Mouse (Mus musculus): ENCODE data around the gene Gm42742. TPM values are rescaled to one million over a fixed set of nuclear protein-coding genes. Genes with fewer than 3 reads are reported as not detected.
A peak's percentile ranks its signal among the peaks of the same experiment; 100 is the strongest.

Gene Gm42742
- polyA plus RNA-seq, 1 experiment from 2014 or later, result 58.8 TPM

DNA sequence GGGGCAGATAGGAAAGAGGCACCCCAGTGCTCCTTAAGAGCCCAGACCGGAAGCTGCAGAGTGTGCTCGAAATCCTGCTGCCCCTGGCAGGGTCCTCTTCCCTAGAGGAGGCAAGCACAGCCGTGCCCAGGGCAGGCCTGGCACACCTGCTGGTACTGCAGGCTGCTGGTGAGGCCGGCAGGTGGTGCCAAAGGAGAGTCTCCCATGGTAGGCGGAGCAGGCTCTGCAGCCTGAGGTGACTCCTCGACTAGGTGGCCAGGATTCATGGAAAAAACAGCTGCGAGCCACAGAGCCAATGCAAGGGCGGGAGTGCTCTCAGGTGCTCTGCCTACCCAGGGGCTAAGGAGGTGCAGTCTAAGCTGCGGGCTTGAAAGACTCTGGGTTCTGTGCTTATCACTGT, 34.6 kb downstream of the Gm42742 start:
- H3K9ac ChIP-seq (ENCODE audit: low read length), result no peak overlapping the region
- no peaks in the 10 kb centered on the region for H3K36me3 ChIP-seq (ENCODE audit: control insufficient read depth, insufficient read depth, low read length)
- DNase-seq (ENCODE audit: low spot score, missing footprints), result no peak
- no peak overlapping the region for H3K4me3 ChIP-seq (ENCODE audit: low read depth, low read length)
- H3K9me3 ChIP-seq (ENCODE audit: control insufficient read depth, low read length), result no peaks in the 10 kb centered on the region
- H3K27ac ChIP-seq (ENCODE audit: low read depth, low read length), result no peak overlapping the region
- no peaks in the 10 kb centered on the region for H3K27me3 ChIP-seq (ENCODE audit: control insufficient read depth, insufficient read depth, low read length)
- WGBS, result 51% methylated on average over 9 of the region's 9 CpGs
- H3K4me1 ChIP-seq (ENCODE audit: control insufficient read depth, insufficient read depth, low read length), result no peaks in the 10 kb centered on the region
- ATAC-seq (ENCODE audit: low FRiP score), result no peak
- no peak overlapping the region for H3K4me2 ChIP-seq

DNA sequence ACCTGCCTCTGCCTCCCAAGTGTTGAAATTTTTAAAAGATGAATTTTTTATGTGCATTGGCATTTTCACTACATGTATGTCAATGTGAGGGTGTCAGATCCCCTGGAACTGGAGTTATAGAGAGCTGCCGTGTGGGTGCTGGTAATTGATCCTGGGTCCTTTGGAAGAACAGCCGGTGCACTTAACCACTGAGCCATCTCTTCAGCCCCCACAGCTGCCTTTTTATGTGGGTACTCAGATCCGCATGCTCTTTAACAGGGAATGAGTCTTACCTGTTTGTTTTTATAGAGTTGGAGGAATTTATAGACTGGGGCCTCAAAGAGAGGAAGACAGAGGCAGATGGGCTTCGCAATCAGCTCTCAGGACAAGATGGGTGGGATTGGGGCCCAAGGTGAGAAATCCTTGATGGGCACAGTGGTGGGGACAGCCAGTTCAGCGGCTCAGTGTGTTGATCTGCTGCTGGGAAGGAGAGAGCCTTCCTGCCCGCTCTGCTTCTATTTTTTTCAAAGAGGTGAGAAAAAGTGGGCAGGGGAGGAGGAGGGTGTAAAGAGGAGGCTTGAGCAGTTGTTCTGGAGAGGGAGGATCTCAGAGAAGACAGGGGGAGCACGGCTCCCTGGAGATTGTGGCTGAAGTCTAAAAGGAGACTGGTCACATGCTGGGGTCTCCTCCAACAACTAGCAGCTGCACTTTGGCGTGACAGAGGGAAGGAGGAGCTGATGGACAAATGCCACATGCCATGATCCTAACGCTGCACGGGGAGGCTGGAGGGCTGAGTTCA, 36.0 kb downstream of the Gm42742 start:
- Histone ChIP-seq H3K27ac (ENCODE audit: low read depth, low read length) (no peak overlapping the region), H3K36me3 (ENCODE audit: control insufficient read depth, insufficient read depth, low read length) (peaks cover 4% of the 10 kb centered on the region)
- 61% methylated on average over 10 of the region's 10 CpGs for WGBS

DNA sequence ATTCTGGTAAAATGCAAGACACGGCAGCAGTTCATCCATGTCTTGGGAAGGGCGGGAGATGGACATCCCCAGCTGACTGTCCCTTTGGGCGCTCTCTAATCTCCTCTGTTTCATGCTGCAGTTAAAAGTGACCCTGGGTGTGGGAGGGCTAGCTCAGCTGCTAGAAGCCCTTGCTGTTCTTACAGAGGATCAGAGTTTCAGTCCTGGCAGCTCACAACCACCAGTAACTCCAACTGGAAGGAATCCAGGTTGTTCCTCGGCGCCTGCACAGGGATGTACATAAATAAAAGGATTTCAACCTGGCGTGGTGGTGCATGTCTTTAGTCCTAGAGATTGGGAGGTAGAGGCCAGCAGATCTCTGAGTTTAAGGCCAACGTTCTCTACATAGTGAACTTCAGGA, 37.8 kb downstream of the Gm42742 start:
- Histone ChIP-seq H3K4me1 (ENCODE audit: control insufficient read depth, insufficient read depth, low read length) (no peaks in the 10 kb centered on the region), H3K9me3 (ENCODE audit: control insufficient read depth, low read length) (no peaks in the 10 kb centered on the region), H3K27ac (ENCODE audit: low read depth, low read length) (no peak overlapping the region), H3K27me3 (ENCODE audit: control insufficient read depth, insufficient read depth, low read length) (no peaks in the 10 kb centered on the region), H3K4me2 (no peak overlapping the region), H3K9ac (ENCODE audit: low read length) (no peak overlapping the region), H3K36me3 (ENCODE audit: control insufficient read depth, insufficient read depth, low read length) (peaks cover 11% of the 10 kb centered on the region), H3K4me3 (ENCODE audit: low read depth, low read length) (no peak overlapping the region)
- 85% methylated on average over 7 of the region's 7 CpGs for WGBS
- DNase-seq (ENCODE audit: low spot score, missing footprints), result no peak
- no peak for ATAC-seq (ENCODE audit: low FRiP score)

More for the DNA sequence above, 36.0 kb downstream of the Gm42742 start:
- H3K4me3 ChIP-seq (ENCODE audit: low read depth, low read length), result no peak overlapping the region
- H3K9ac ChIP-seq (ENCODE audit: low read length), result no peak overlapping the region
- H3K4me2 ChIP-seq, result no peak overlapping the region
- ATAC-seq (ENCODE audit: low FRiP score) (no peak), DNase-seq (ENCODE audit: low spot score, missing footprints) (no peak)
- no peaks in the 10 kb centered on the region for H3K27me3 ChIP-seq (ENCODE audit: control insufficient read depth, insufficient read depth, low read length)
- no peaks in the 10 kb centered on the region for H3K4me1 ChIP-seq (ENCODE audit: control insufficient read depth, insufficient read depth, low read length)
- no peaks in the 10 kb centered on the region for H3K9me3 ChIP-seq (ENCODE audit: control insufficient read depth, low read length)

DNA sequence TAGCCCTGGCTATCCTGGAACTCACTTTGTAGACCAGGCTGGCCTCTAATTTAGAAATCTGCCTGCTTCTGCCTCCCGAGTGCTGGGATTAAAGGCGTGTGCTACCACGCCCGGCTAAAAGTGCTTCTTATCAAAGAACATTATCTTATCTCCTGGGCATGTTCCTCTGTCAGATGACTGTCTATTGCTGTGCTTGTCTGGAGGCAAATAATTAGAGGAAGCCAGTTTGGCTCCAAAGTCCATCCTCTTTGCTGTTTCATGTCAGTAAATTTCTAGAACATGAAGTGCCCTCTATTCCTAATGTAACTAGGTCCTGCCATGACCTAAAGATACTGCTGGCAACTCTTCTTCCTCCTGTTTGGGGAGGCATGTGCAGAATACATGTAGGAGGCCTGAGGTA, 38.8 kb downstream of the Gm42742 start:
- Histone ChIP-seq H3K4me1 (ENCODE audit: control insufficient read depth, insufficient read depth, low read length) (peaks cover 2% of the 10 kb centered on the region), H3K4me3 (ENCODE audit: low read depth, low read length) (no peak overlapping the region), H3K9ac (ENCODE audit: low read length) (no peak overlapping the region), H3K27ac (ENCODE audit: low read depth, low read length) (no peak overlapping the region), H3K9me3 (ENCODE audit: control insufficient read depth, low read length) (no peaks in the 10 kb centered on the region), H3K4me2 (no peak overlapping the region), H3K36me3 (ENCODE audit: control insufficient read depth, insufficient read depth, low read length) (peaks cover 11% of the 10 kb centered on the region), H3K27me3 (ENCODE audit: control insufficient read depth, insufficient read depth, low read length) (no peaks in the 10 kb centered on the region)
- WGBS, result 87% methylated on average over 4 of the region's 4 CpGs
- DNase-seq (ENCODE audit: low spot score, missing footprints), result no peak
- ATAC-seq (ENCODE audit: low FRiP score), result no peak

DNA sequence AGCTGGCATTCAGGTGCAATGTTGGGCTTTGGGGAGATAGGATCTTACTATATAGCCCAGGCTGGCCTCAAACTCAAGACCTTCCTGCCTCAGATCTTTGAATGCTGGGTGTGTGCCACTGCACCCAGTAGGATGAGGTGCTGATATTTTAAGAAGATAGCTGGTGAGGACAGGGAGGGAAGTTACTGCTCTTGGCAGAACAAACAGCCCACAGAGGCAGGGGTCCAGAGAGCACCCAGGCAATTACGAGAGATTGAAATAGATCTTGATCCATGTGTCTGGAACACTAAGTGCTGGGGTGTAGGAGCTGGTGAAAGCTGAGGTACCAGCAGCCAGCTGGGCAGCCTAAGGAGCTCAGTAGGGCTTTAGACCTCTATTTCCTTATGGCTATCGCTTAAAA, 39.3 kb downstream of the Gm42742 start:
- WGBS, result 82% methylated on average over 2 of the region's 2 CpGs

DNA sequence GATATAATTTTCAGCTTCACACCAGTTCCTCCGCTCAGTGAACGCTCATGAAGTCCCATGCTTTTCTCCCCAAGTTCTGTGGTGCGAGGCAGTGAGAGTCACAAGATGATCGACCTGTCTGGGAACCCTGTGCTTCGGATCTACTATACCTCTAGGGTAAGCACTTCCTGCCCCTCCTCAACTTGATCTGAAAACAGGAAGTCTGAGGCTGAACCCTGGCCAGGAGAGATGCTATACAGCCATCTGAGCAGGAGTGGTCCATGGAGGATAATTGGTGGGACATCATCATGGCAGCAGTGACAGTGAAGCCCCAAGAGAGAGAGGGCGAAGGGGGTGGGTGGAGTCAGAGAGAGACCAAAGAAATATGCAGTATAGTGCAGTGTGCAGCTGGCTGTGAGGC, 42.1 kb downstream of the Gm42742 start:
- WGBS, result 95% methylated on average over 6 of the region's 6 CpGs
- Histone ChIP-seq H3K36me3 (ENCODE audit: control insufficient read depth, insufficient read depth, low read length) (peaks cover 11% of the 10 kb centered on the region), H3K9ac (ENCODE audit: low read length) (no peak overlapping the region), H3K4me1 (ENCODE audit: control insufficient read depth, insufficient read depth, low read length) (peaks cover 8% of the 10 kb centered on the region), H3K4me3 (ENCODE audit: low read depth, low read length) (no peak overlapping the region), H3K4me2 (no peak overlapping the region), H3K9me3 (ENCODE audit: control insufficient read depth, low read length) (no peaks in the 10 kb centered on the region), H3K27me3 (ENCODE audit: control insufficient read depth, insufficient read depth, low read length) (no peaks in the 10 kb centered on the region), H3K27ac (ENCODE audit: low read depth, low read length) (no peak overlapping the region)
- ATAC-seq (ENCODE audit: low FRiP score), result no peak
- DNase-seq (ENCODE audit: low spot score, missing footprints), result no peak

More for the DNA sequence above, 39.3 kb downstream of the Gm42742 start:
- no peak for ATAC-seq (ENCODE audit: low FRiP score)
- peaks cover 4% of the 10 kb centered on the region for H3K4me1 ChIP-seq (ENCODE audit: control insufficient read depth, insufficient read depth, low read length)
- no peak for DNase-seq (ENCODE audit: low spot score, missing footprints)
- no peak overlapping the region for H3K4me3 ChIP-seq (ENCODE audit: low read depth, low read length)
- H3K36me3 ChIP-seq (ENCODE audit: control insufficient read depth, insufficient read depth, low read length), result peaks cover 11% of the 10 kb centered on the region
- no peak overlapping the region for H3K27ac ChIP-seq (ENCODE audit: low read depth, low read length)
- no peaks in the 10 kb centered on the region for H3K27me3 ChIP-seq (ENCODE audit: control insufficient read depth, insufficient read depth, low read length)
- H3K4me2 ChIP-seq, result no peak overlapping the region
- H3K9ac ChIP-seq (ENCODE audit: low read length), result no peak overlapping the region
- H3K9me3 ChIP-seq (ENCODE audit: control insufficient read depth, low read length), result no peaks in the 10 kb centered on the region

DNA sequence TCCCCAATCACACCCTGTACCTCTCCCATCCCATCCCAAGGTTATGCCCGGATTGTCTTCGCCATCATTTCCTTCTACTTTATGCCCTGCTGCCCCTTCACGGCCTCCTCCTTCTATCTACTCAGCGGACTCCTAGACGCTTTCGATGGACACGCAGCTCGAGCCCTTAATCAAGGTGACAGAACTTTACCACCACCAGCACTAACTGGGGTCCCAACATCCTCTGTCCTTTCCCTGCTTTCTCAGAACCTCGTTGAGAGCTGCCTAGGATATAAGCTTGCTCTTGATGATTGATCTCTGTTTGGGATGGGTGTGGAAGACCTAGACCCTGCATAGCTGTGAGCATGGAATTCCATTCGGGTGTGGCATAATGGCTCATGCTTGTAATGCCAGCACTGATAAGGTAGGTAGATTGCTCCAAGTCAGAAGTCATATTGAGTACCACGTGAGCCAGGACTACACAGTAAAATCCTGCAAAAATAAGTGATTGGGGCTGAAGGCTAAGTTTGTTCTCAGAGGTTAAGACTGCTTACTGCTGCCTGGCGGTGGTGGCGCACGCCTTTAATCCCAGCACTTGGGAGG, 43.9 kb downstream of the Gm42742 start:
- Histone ChIP-seq H3K36me3 (ENCODE audit: control insufficient read depth, insufficient read depth, low read length) (peaks cover 11% of the 10 kb centered on the region), H3K27ac (ENCODE audit: low read depth, low read length) (no peak overlapping the region; the same call in 1 of the 2 replicates), H3K9ac (ENCODE audit: low read length) (peak overlapping the region; percentile 89), H3K4me3 (ENCODE audit: low read depth, low read length) (peak overlapping the region; percentile 76), H3K9me3 (ENCODE audit: control insufficient read depth, low read length) (no peaks in the 10 kb centered on the region), H3K27me3 (ENCODE audit: control insufficient read depth, insufficient read depth, low read length) (no peaks in the 10 kb centered on the region), H3K4me2 (peak overlapping the region; percentile 85), H3K4me1 (ENCODE audit: control insufficient read depth, insufficient read depth, low read length) (peaks cover 8% of the 10 kb centered on the region)
- WGBS, result 31% methylated on average over 14 of the region's 14 CpGs
- ATAC-seq (ENCODE audit: low FRiP score) (peak; percentile 3; the same call in 1 of the 2 replicates), DNase-seq (ENCODE audit: low spot score, missing footprints) (no peak)

DNA sequence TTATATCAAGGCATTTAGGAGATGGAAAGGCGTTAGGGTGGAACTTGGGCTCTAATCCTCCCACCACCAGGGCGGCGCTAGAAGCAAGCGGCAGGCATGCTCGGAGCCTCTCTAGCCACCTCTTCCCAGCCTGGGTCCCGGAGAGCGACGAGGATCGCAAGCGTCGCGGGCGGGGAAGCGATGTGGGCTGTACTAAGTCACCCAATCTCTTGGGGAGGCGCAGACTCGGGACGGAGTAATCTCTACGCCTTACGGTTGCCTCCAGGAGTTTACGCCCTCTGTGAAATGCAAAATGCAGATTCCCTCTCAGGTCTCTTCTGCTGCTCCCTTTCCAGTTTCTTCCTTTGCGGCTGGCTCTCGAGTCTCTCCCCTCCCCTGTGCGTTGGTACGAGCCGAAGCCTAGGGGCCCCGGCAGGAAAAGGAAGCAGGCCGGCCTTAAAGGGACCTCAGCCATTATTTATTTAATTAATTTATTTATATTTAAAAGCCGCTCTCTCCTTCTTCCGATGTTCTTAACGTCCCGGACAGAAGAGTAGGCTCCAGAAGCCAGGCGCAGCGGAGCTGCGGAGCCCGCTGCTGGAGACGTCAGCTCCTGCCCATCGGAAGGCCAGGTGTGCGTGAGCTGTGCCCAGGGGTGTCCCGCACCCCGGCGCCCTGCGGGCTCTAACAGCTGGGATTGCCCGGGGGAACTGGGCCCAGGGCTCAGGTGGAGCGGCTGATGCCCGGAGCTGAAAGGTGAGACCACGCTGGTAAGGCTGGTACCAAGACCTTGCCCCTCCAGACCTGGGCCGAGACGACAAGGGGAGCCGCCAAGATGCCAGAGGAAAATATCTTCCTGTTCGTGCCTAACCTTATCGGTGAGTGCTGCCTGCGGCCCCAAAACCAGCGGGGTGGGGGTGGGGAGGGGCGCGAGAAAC, 44.7 kb downstream of the Gm42742 start, which contains the start of gene Cdiptos:
Gene Cdiptos (minus strand): TSS at position 149 of the 917 bp plus-strand sequence.
- Histone ChIP-seq H3K9me3 (ENCODE audit: control insufficient read depth, low read length) (no peaks in the 10 kb centered on the region), H3K27me3 (ENCODE audit: control insufficient read depth, insufficient read depth, low read length) (no peaks in the 10 kb centered on the region), H3K4me2 (peak within 1 kb of the TSS; percentile 85), H3K36me3 (ENCODE audit: control insufficient read depth, insufficient read depth, low read length) (peaks cover 11% of the 10 kb centered on the region), H3K4me1 (ENCODE audit: control insufficient read depth, insufficient read depth, low read length) (peaks cover 8% of the 10 kb centered on the region), H3K4me3 (ENCODE audit: low read depth, low read length) (peak within 1 kb of the TSS; percentile 76), H3K9ac (ENCODE audit: low read length) (peak within 1 kb of the TSS; percentile 89), H3K27ac (ENCODE audit: low read depth, low read length) (peak within 1 kb of the TSS; percentile 93)
- DNase-seq (ENCODE audit: low spot score, missing footprints) (peak; percentile 100), ATAC-seq (ENCODE audit: low FRiP score) (peak; percentile 96)
- WGBS, result under 1% methylated on average over 55 of the region's 55 CpGs

DNA sequence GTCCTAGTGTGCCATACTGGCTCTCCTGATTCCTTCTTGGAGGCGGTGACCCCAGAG, 45.2 kb downstream of the Gm42742 start, which contains the start of gene Cdipt:
Gene Cdipt (plus strand): TSS at position 22 of the 57 bp plus-strand sequence.
- 9% methylated on average over 1 of the region's 1 CpGs for WGBS
- ATAC-seq (ENCODE audit: low FRiP score) (no peak), DNase-seq (ENCODE audit: low spot score, missing footprints) (no peak)
- H3K27ac ChIP-seq (ENCODE audit: low read depth, low read length), result peak within 1 kb of the TSS; percentile 93
- peaks cover 8% of the 10 kb centered on the region for H3K4me1 ChIP-seq (ENCODE audit: control insufficient read depth, insufficient read depth, low read length)
- H3K9ac ChIP-seq (ENCODE audit: low read length), result peak within 1 kb of the TSS; percentile 89
- peak within 1 kb of the TSS; percentile 76 for H3K4me3 ChIP-seq (ENCODE audit: low read depth, low read length)
- H3K27me3 ChIP-seq (ENCODE audit: control insufficient read depth, insufficient read depth, low read length), result no peaks in the 10 kb centered on the region
- peaks cover 11% of the 10 kb centered on the region for H3K36me3 ChIP-seq (ENCODE audit: control insufficient read depth, insufficient read depth, low read length)
- peak within 1 kb of the TSS; percentile 85 for H3K4me2 ChIP-seq
- no peaks in the 10 kb centered on the region for H3K9me3 ChIP-seq (ENCODE audit: control insufficient read depth, low read length)

Measured in midbrain, embryonic 11.5 days (tissue).